Mouse (Mus musculus): ENCODE data around the gene Spsb3.

Spsb3 gene

DNA sequence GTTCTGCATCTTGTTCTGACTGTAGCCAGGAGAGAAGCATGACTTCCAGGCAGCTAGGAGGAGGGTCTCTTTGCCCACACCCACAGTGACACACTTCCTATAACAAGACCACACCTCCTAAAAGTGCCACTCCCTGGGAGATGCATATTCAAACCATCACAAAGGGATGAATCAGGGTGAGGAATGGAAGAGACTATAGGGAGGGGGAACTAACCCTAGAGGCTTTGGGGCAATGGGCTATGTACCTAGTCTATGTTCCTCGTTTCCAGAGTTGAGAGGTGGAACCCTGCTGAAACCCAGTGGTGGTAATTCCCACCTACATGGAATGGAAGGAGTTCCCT lies 12.1 kb upstream of the Spsb3 start:
- DNase-seq (ENCODE audit: low spot score): no peak

DNA sequence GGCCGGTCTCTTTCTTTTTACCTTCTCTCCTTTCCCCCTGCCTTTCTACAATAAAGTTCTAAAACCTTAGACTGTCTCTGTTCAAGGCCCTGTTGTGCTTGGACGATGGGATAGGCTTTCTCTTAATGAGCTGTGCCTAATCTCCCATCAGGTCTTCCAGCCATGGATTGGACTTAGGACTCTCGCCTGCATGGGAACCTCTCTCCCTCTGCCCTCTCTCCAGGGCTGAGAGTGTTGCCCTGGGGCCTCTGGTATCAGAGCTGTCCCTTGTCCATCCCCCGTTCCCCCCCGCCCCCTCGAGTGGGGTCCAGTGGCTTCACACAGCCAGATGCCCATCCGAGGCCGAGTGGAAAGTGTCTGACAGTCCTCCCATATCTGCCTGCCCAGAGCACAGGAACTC lies 11.5 kb upstream of the Spsb3 start:
- DNase-seq (ENCODE audit: low spot score): no peak

DNA sequence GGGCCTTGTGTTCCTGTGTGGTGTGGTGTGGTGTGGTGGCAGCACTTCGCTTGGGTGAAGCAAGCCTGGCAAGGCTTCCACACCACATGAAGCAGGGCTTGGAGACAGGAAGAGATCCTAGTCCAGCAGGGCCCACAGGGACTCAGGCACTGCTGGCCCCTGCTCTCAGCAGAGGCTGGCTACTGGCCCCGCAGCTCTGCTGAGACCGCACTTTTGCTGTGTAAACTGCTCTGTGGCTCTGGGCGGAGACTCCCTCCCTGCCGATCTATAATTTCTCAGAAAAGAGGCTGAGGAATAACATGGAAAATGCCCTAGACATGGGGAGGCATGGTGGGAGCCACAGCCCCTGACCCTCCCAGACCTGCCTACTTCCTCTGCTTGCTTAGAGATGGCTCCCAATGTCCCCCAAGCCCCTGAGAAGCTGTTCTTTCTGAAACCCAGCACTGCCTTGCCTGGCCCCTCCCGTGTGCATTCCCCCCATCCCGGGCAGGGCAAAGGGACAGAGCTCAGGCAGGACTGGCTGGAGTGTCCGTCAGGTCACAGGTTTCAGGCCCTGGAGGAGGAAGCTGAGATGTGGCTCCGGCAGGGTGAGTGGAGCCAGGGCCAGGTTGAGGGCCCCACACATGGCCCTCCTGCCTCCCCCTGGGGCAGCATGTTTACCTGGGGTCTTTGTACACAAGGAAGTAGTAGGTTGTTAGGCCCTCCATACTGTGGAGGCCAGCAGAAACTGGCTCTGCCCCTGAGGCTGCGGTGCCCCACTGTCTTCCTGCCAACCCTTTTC lies 8.9 kb upstream of the Spsb3 start:
- no peak for DNase-seq (ENCODE audit: low spot score)

DNA sequence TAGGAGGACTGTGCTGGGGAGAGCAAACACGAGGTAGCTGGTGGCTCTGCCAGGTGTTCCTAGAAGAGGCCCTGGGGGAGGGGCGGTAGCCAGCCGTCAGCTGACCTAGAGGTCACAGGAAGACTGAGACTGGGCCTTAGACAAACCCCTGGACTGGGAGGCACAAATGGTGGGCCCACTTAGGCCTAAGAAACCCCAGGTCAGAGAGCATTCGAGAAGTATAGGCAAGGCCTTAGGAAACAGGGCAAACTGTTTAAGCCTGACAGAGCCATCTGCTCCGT lies 8.4 kb upstream of the Spsb3 start:
- DNase-seq (ENCODE audit: low spot score): no peak

DNA sequence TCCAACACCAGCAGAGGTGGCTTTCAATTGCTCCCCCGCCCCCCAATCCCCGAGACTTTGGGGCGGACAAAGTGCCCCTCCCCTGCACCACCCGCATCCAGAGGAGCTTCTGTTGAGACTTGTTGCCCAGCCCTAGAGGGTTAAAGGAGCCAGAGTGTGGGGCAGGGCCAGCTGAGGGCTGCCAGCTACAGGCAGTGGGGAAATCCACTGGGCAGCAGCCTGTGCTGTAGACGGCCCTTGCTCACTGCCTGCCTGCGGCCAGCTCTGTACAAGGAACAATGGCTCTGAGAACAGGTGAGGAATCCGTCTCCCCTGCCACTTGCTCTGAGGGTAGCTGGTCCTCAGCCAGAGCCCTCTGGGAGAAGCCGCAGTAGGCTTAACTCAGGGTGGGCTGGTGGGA lies 7.9 kb upstream of the Spsb3 start:
- DNase-seq (ENCODE audit: low spot score): no peak

DNA sequence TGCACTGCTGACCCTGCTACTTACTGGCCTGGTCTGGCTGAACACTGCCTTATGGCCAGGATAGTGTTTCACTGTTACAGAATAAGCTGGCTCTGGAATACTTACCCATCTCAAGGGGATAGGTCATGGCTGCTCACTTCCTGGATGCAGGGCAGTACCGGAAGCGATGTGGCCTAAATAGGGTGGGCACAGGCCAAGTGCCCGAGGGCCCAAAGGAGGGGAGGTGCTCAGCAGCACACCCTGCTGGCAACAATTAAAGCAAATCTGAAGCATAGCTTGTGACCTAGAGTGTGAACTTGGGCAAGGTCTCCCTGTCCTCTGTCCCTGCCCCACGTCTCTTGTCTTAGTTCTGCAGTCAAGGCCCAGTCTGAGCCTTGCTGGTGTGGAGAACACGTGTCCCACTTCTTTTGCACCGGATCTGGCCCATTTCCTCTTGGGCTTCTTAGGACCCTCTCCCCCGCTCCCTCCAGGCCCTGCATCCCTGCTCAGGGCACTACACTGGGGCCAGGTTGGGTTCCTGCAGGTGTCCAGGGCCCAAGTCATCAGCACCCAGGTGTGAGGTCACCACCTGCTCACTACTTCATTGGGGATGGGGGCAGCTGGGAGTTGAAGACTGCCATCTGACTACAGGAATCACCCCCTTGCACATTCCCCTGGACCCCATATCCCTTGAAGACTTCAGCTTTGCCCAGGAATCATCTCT lies 4.6 kb upstream of the Spsb3 start:
- DNase-seq (ENCODE audit: low spot score): peak; percentile 80

DNA sequence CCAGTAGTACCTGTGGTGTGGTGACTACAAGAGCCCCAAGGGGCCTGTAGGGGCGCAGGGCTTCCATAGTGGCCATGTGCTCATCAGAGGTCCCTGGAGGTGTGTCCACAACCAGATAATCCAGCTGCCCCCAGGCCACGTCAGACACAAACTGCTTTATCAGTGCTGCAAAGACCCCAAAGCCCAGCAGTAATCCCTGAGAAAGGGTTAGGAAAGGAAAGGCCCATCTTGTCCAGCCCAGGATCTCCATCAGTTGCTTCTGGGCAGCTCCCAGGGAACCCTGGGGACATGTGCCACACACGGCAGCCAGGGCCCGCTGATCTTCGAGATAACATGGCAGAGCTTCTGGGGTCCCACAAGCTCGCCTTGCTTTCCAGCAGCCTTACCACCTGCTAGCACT lies 2.1 kb upstream of the Spsb3 start:
- no peak for DNase-seq (ENCODE audit: low spot score)

DNA sequence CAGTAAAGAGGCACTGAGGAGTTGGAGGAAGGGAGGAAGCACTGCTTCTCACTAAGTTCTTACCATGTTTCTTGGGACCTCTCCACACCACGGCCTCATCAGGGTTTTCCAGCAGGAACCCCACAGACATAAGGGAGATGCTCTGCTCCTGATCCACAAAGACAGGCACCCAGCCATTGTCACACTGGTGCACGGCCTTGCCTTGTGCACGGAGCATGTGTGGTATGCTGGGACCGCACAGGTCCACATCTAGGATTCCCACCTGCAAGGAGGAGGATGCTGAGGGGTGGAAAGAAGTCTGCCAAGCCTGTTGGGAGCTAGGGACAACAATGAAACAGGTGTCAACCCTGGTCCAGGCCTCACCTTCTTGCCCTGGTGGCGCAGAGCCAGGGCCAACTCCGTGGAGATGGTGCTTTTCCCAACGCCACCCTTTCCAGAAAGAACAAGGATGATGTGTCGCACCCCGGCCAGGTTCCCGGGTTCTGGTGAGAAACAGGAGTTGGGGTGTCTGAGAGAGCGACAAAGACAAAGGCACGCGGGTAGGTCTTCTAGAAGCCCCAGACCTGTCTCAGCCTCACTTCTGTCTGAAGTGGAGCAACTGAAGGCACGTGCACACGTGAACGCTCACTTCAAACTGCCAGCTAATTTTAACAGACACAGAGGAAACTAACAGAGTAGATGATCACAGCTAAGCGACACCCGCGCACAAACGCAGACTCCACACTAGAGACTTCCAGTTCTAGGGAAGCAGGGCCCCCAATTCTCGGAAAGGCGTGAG lies 898 bp upstream of the Spsb3 start:
- DNase-seq (ENCODE audit: low spot score): no peak

DNA sequence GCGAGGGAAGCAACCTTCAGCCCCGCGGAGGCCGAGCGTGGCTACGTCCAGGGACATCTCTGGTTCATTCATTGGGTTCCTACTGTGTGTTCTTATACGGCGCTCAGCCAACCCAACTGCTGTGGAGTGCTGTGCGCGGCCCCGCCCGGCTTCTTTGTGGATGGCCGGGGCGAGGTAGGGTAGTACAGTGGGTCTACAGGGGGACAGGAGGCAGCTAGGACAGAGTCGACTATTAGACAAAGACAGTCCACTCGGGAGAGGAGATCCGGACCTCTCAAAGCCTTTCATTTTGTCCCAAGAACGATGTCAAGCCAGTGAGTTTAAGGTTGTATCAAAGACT lies 459 bp downstream of the Spsb3 start:
- no peak for DNase-seq (ENCODE audit: low spot score)

DNA sequence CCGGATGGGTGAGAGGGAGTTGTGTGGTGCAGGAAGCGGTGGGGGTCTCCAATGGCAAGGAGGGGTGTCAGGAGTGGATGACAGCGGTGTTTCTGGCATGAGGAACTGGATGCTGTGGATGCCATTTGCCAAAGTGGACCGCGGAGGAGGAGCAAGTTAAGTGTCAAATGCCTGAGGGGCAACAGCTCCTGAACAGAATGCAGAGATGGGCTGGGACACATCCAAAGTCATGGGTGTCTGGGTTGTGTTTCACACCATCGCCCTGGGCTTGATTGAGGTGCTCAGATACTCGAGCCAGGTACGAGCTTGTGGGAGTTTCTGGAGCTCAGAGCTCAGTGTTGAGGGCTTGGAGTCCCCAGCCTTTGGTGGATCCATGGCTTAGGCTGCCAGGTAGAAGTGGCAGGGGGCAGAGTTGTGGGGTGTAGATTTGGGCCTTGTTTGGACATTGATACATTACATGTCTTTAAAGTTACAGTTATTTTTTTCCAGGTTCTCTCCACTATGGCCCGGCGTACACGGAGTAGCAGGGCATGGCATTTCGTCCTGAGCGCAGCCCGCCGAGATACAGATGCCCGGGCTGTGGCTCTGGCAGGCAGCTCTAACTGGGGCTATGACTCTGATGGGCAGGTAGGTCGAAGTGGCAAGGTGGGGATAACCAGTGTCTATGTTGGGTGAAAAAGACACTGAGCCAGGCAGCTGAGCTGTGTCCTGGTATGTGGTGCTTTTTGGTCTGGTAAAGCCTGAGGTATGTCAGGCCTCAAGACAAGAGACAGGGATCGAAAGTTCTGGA lies 1.0 kb downstream of the Spsb3 start:
- DNase-seq (ENCODE audit: low spot score): peak; percentile 41

DNA sequence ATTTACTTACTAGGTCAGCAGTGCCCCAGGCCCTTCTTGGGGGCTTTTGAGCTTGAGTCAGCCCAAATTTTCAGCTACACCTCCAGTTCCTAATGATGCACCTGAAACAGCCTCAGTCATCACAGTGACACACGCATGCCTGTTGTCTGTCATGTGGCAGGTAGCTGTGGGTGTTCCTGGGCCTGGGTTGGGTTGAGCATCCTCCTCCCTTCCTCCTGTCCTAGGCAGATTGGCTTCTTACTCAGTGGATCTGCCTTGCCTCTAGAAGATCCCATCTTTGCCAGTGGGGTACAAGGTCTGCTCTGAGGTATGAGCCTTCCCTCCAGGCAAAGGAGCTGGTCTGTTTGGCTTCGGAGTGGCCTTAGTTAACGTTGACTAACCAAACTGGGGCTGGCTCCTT lies 2.4 kb downstream of the Spsb3 start:
- DNase-seq (ENCODE audit: low spot score): no peak

DNA sequence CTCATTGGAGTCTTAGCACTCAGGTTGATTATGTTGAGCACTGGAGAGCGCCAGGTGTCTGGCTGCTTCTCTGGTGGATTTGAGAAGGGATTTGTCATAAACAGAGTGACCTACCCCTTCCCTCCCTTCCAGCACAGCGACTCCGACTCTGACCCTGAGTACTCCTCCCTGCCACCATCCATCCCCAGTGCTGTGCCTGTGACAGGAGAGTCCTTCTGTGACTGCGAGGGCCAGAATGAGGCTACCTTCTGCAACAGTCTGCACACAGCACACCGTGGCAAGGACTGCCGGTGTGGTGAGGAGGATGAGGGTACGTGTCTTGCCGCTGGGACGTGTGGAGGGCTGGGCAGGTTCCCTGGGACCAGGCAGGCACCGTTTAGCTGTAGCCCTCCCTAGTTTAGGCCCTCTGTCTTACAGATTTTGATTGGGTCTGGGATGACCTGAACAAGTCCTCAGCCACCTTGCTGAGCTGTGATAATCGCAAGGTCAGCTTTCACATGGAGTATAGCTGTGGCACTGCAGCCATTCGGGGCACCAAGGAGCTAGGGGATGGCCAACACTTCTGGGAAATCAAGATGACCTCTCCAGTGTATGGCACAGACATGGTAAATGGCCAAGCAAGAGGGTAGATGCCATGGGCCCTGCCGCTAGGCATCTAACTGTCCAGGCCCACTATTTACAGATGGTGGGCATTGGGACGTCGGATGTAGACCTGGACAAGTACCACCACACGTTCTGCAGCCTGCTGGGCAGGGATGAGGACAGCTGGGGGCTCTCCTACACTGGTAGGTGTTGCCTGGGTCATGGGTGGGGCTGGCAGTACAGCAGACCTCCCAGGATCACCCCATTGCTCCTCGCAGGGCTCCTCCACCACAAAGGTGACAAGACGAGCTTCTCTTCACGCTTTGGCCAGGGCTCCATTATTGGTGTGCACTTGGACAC lies 4.0 kb downstream of the Spsb3 start:
- no peak for DNase-seq (ENCODE audit: low spot score)

DNA sequence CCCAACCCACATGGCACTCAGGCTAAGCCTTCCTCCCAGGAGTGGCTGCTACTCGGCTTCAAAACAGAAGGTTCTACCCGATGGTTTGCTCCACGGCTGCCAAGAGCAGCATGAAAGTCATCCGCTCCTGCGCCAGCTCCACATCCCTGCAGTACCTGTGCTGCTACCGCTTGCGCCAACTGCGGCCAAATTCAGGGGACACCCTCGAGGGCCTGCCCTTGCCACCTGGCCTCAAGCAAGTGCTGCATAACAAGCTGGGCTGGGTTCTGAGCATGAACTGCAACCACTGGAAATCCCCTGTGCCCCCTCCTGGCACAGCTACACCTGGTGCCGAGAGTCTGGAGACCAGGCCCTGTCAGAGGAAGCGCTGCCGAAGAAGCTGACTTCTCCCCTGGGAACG lies 4.9 kb downstream of the Spsb3 start:
- no peak for DNase-seq (ENCODE audit: low spot score)

DNA sequence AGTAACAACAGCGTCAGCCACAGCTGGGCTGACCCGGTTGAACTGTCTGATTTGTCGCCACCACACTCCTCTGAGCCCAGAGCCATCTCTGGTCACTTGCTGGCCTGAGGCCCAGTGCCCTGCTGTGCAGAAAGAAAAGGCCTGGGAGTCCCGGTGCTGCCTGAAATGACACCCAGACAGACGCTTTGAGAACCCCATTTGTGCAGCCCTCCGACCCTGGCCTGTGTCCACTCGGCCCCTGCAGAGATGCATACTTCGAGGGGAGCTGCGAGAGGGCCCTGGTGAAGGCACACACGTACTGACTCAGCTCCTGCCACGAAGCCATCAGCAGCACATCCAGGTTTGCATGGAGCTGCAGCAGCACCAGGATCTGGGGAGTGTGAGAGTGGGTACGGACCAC lies 6.3 kb downstream of the Spsb3 start:
- no peak for DNase-seq (ENCODE audit: low spot score)

DNA sequence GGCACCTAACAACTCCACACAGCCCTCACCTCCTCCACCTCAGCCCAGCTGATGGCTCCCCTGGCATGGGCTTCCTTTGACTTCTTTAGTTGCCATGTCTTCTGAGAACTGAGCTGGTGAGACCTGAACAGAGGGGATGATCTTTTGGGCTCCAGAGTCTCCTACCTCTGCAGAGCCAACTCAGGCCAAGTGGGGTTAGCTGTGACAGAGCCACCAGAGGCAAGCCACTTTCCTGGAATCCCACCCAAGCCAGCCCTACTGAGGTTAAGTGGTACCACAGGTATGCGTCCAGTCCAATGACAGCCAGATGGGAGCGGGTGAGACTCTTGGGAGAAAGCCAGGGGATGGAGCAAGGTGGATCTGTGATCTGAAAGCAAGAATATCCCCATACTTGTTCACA lies 6.8 kb downstream of the Spsb3 start:
- no peak for DNase-seq (ENCODE audit: low spot score)

DNA sequence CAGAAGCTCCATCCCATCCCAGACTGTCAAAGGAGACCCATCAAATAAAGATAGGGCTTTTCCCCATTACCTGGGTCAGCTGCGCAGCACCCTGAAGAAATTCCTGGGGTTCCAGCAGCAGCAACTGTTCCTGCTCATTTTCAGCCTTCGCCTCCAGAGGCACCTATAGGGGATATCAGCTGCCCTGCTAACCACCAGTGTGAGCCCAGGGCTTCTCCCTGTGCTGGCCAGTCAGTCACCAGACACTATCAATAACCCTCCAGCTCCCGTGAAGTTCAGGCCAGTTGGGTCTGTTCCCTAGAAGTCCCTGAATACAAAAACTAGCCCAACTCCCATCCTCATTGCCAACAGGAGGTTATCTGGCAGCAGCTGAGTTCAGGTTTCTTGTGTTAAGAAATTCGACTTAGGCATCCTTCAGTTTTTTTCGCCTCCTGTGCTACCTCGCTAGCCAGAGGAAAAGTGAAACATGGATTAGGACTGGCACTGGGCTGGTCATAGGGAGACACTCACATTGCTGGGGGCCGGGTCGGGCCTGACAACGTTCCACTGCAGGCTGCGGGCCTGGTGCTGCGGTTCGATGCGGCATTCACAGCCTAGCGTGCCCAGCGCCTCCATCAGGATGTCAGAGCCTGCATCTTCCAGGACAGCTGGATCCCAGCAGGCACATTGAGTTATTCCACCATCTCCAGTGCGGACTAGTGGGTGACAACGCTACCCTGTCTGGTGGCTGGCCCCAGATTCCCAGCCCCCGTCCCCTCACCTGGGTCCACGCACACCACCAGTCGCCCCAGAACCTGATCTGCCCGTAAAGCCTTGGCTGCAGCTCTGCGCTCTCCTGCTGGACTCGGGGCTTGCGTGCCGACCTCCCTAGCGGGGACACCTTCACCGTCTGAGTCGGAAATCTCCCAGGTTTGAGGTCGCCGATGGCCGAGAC lies 7.9 kb downstream of the Spsb3 start:
- DNase-seq (ENCODE audit: low spot score): peak; percentile 50

DNA sequence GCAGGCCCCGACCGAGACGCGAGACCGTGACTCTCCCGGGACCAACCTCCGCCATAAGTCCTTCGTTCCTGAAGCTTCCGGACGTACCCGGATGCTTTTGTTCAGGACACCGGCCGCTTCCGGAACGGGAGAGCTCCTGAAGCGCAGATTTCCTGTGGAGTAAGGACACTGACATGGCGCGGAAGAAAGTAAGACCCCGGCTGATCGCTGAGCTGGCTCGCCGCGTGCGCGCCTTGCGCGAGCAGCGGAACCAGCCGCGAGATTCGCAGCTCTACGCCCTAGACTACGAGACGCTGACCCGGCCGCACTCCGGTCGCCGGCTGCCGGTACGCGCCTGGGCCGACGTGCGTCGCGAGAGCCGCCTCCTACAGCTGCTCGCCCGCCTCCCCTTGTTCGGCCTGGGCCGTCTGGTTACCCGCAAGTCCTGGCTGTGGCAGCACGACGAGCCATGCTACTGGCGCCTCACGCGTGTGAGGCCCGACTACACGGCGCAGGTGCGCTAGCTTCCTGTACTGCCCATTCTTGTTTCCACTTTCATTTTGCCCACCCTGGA lies 8.6 kb downstream of the Spsb3 start, which contains the start of the genes Eme2 and Mrps34:
Gene Eme2 (minus strand): TSS at position 93 of the 553 bp plus-strand sequence.
Gene Mrps34 (plus strand): TSS at position 122 of the 553 bp plus-strand sequence.
- peak; percentile 93 for DNase-seq (ENCODE audit: low spot score)

DNA sequence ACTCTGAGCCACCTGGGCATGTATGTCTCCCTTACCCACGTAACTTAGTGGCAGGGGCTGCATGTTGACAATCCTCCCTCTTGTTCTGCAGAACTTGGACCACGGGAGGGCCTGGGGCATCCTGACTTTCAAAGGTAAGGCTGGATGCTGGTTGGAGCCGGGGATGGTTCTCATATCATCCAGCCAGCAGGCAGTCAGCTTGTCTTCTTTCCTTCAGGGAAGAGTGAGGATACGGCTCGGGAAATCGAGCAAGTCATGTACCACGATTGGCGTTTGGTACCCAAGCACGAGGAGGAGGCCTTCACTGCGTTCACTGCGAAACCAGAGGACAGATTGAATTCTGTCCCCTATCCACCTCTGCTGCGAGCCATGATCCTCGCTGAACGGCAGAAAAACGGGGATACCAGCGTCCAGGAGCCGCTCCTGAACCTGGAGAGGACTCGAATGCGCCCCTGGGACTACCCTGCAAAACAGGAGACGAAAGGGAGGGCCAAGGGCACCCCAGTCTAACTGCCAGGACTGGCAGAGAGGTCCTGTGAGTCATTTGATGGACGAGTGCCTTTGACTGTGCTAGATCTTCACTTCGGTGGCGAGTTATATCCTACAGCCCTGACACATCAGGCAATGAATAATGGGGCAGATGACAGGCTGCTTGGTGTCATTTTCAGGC lies 9.3 kb downstream of the Spsb3 start:
- DNase-seq (ENCODE audit: low spot score): no peak

DNA sequence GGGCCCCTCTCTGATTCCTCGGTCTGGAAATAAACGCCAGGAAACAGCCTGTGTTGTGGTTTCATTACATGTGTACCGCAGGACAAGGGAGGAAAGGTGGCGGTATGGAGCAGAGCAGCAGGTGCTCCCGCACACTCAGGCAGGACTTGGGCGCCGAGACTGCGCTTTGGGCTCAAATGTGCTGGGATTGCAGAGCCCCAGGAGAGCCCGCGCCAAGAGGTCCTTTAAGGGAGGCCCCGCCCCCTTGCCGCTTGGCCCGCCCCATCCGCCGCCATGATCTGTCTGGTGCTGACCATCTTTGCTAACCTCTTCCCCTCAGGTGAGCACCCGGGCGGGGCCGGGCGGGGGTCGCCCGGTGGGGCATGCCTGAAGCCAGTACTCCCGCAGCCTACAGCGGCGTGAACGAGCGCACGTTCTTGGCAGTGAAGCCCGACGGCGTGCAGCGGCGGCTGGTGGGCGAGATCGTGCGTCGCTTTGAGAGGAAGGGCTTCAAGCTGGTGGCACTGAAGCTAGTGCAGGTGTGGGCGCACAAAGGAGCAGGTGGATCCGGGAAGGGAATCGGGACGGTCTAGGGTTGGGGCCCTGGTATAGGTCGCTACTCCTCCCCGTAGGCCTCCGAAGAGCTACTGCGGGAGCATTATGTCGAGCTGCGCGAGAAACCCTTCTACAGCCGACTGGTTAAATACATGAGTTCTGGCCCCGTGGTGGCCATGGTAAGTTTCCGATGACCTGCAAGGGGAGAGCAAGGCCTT lies 10.0 kb downstream of the Spsb3 start, which contains the start of gene Nme3:
Gene Nme3 (plus strand): TSS at position 260 of the 752 bp plus-strand sequence.
- DNase-seq (ENCODE audit: low spot score): peak; percentile 83

Data from MN1 (cell line).